Mouse (Mus musculus) ES-Bruce4 (cell line): ENCODE data around the gene Mtx1.

Source experiments
- CTCF ChIP-seq: IDR thresholded peaks from one replicate; pipeline ENCODE4 v1.8.1; 2011; ENCODE audit warnings: low read depth, low read length
- EP300 ChIP-seq: IDR thresholded peaks from 2 replicates; pipeline ENCODE4 v1.6.1; 2011; ENCODE audit warnings: low read depth, low read length; ENCODE audit not compliant: insufficient read depth
- POLR2A ChIP-seq: IDR thresholded peaks from one replicate; pipeline ENCODE4 v1.8.1; 2011; ENCODE audit warnings: low read length; ENCODE audit not compliant: insufficient read depth

GRCm38 (mm10) chr3:89159211-89159610, 67.7 kb downstream of the Mtx1 start:
- TF ChIP-seq EP300: no peak
- TF ChIP-seq POLR2A: no peak
- no peak for TF ChIP-seq CTCF
